Mouse (Mus musculus): ENCODE data around the gene Hsf5. TPM values are rescaled to one million over a fixed set of nuclear protein-coding genes. Genes with fewer than 3 reads are reported as not detected.

The Hsf5 gene
- 0.11 and 0.15 TPM in 2 replicates for polyA plus RNA-seq (2012; rRNA removed; ENCODE audit: low replicate concordance)

DNA sequence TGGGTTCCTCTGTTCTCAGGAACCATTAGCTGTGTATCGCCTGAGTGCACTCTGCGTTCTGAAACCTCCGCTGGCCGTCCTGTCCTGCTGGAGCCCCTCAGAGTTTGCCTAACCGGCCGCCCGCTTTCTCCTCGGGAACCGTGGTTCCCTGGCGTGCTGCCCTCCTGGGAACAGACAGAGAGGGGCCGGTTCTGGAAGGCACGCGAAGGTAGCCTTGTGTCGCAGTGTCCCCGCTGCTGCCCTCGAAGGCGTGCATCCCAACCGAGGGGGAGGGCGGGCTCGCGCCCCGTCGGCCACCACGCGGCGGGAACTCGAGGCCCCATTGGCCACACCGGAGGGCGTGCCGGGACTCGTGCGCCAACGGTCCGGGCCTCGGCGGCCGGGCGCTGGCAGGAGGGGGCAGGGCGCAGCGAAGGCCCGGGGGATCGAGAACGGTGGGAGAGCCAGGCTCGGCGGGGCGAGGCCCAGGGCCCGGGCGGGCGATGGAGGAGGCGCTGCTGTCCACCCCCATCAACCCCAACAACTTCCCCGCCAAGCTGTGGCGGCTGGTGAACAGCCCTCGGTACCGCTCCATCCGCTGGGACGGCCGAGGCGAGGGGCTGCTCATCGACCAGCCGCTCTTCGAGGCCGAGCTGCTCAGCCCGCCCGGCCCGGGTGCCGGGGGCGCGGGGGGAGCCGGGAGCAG, at the start of gene Hsf5:
Hsf5 (plus strand) TSS at position 375 of the 685 bp plus-strand sequence.

DNA sequence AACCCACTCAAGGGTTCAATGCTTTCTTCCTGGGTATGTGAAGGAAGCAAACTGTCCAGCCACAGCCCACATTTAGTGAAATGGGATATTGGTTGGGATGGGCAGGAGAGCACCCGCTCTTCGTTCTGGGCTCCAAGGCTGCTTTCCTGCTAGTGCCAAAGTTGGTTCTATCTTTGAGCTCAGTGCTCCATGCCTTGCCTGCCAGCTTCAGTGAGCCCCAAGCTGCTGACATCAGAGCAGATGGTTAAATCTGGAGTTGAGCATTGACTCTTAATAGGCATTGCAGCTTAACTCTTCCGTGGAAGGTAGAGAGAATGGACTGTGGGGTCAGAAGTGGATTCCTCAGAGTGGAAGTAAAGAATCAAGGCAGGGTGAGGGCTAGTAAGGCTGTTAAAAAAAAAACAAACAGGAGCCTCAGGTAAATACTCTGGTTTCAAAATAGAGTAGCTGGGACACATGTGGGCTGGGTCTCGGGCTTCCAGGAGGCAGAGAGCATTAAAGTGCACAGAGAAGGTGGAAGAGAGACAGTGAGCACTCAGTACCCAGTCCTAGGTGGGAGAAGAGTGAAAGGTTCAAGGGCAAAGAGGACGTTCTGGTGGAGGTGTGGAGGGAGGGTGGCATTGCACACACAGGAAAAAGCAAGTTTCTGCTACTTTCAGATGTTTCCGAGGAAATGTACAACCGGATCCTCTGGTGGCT, 48.6 kb upstream of the Hsf5 start, which contains the start of gene Sept4:
Sept4 (plus strand) TSS at position 649 of the 699 bp plus-strand sequence.

DNA sequence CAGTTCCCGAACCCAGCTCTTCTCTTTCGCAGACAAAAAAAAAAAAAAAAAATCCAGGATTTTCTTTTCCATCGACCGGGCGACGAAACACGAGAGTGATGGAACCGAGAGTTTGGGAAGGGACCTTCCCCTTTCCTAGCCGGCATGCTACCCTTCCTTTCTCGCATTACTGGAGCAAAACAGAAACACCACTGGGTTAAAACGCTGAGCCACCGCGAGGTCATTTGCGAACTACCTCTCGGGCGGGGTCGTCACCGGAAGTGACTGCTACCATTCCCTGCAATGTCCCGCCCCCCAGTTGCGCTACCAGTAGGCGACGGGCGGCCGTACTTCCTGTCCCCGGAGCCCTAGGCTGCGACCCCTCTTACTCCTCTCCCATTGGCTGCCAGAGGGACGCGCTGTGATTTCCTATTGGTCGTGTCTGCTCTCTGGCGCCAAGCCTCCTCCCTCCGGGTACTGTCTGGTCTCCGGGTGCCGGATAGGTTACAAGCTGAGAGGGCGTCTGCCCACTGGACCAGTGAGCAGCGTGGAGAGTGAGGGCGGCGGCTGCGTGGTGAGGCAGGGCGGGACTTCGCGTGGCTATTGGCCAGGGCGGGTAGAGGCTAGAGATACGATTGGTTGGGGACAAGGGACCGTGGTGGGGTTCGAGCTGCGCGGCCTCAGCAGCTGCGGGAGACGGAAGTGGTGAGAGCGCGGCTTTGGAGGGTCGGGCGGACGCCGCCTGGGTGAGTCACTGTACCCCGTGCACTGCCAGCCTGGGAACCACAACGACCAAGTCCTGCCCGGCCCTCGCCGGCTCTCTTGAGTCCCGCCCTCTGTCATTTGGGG, 25.2 kb upstream of the Hsf5 start, which contains the start of gene Mtmr4:
Mtmr4 (plus strand) TSS at position 637 of the 828 bp plus-strand sequence.

DNA sequence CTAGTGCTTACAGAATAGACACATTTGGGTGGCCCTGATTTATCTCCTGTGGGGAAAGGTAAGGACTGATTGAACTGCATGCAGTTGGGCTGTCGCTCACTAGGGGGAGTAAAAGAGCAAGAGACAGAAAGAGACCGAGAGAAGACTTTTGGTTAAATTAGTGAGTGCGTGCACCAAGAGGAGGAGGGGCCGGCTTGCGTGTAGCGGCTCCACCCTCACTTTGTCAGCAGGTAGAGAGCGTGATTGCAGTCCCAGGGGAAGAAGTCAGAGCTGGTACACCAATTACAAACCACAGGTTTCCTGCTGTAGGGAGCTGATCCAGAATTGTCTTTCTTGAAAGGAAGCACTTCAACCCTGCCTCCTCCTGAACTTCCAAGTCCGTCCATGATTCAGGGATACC, 45.4 kb downstream of the Hsf5 start, which contains the start of gene Rnf43:
Rnf43 (plus strand) TSS at position 316 of the 400 bp plus-strand sequence.

Other genes with a start within 250 kb of the Hsf5 start
- 0.20 TPM in 1 of 2 replicates, not detected in the other for gene Rad51c, start 212.2 kb upstream of the Hsf5 start, polyA plus RNA-seq (2012; rRNA removed; ENCODE audit: low replicate concordance)
- gene Tex14, start 212.1 kb upstream of the Hsf5 start, polyA plus RNA-seq (2012; rRNA removed; ENCODE audit: low replicate concordance): not detected in 2 replicates
- gene Gm11492, start 50.5 kb upstream of the Hsf5 start, polyA plus RNA-seq (2012; rRNA removed; ENCODE audit: low replicate concordance): not detected in 2 replicates
- gene Sept4, start 48.3 kb upstream of the Hsf5 start, polyA plus RNA-seq (2012; rRNA removed; ENCODE audit: low replicate concordance): 12.4 and 12.5 TPM in 2 replicates
- gene Mtmr4, start 25.0 kb upstream of the Hsf5 start, polyA plus RNA-seq (2012; rRNA removed; ENCODE audit: low replicate concordance): 24.7 and 34.8 TPM in 2 replicates
- gene Rnf43, start 45.6 kb downstream of the Hsf5 start, polyA plus RNA-seq (2012; rRNA removed; ENCODE audit: low replicate concordance): 16.6 and 48.5 TPM in 2 replicates
- 15.9 and 24.2 TPM in 2 replicates for gene Supt4a, start 120.4 kb downstream of the Hsf5 start, polyA plus RNA-seq (2012; rRNA removed; ENCODE audit: low replicate concordance)
- gene Tspoap1, start 143.4 kb downstream of the Hsf5 start, polyA plus RNA-seq (2012; rRNA removed; ENCODE audit: low replicate concordance): 0.78 and 0.87 TPM in 2 replicates
- gene Mpo, start 176.4 kb downstream of the Hsf5 start, polyA plus RNA-seq (2012; rRNA removed; ENCODE audit: low replicate concordance): 0.04 TPM in 2 replicates
- 0.06 and 1.3 TPM in 2 replicates for gene Lpo, start 211.1 kb downstream of the Hsf5 start, polyA plus RNA-seq (2012; rRNA removed; ENCODE audit: low replicate concordance)
- 4.1 and 6.1 TPM in 2 replicates for gene Mks1, start 236.1 kb downstream of the Hsf5 start, polyA plus RNA-seq (2012; rRNA removed; ENCODE audit: low replicate concordance)

All from duodenum, adult 2 months (tissue).